Mouse (Mus musculus) cerebellum, adult 11 months (tissue): ENCODE results near the gene Arfgap2.
A peak's percentile ranks its signal among the peaks of the same experiment; 100 is the strongest.

Experiments used
- DNase-seq: peaks from one replicate; pipeline ENCODE4 v3.0.0; 2022

Gene Arfgap2

GRCm38 (mm10) chr2:91263692-91264660 is 798 bp upstream of the Arfgap2 start:
- no peak for DNase-seq

GRCm38 (mm10) chr2:91268042-91268441 is 3.3 kb downstream of the Arfgap2 start:
- DNase-seq, result no peak

GRCm38 (mm10) chr2:91268706-91269105 is 3.9 kb downstream of the Arfgap2 start:
- no peak for DNase-seq

DNA sequence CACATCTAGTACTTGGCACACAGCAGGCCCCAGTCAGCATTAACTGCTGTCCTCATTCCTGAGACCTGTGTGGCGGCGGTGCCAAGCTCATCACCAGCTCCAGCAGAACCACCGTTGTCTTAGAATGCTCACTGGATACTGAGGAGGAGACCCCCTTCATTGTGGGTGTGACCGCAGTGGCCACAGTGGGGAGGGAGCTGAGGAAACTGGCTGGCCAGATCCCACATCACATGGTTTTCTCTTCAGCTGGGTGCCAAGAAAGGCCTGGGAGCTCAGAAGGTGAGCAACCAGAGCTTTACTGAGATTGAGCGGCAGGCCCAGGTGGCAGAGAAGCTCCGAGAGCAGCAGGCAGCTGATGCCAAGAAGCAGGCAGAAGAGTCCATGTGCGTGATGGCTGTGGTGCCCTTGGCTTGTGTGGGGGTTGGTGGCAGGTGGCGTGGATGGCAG is 4.9 kb downstream of the Arfgap2 start:
- peak; percentile 66 for DNase-seq

GRCm38 (mm10) chr2:91278749-91279371 is 14.1 kb downstream of the Arfgap2 start:
- no peak for DNase-seq

- no peak for DNase-seq
Measured at GRCm38 (mm10) chr2:91279372-91279755, 14.6 kb downstream of the Arfgap2 start.

GRCm38 (mm10) chr2:91281366-91281765 is 16.6 kb downstream of the Arfgap2 start:
- DNase-seq, result no peak

GRCm38 (mm10) chr2:91283972-91284371 is 19.2 kb downstream of the Arfgap2 start:
- DNase-seq, result no peak

DNA sequence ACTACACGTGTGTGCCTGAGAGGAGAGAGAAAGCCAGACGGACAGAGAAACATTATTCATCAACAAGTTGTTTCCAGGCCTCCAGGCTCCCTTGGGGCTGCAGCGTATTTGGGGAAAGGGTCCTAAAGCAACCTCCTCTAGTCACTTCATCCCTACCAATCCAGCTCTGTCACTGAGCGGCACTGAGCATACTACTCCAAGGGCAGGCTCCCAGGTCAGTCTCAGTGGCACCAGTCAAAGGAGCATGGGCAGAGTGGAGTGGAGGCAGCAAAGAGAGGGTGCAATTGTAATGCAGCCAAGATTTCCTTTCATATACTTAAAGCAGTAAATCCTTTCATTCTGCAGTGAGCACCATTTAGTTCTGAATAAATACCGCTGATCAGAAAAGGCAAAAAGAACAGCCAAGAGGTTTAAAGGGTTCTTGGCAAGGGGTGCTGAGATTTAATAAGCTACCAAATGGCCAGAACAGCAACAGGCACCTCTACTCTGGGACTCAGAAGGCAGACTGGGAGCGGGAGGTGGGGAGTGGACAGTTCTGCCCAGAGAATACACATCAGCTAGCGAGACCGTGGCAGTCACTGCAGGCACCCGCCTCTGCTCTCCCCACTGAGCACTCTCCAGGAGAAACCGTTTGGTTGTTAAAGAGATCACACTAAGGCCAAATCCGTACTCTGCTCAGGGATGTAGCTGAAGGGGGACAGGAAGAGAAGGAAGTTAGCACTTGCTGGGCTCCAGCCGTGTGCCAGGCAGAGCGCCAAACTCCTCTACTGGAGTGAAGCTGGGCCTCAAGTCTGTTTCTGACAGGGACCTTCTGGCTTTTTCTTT is 19.8 kb downstream of the Arfgap2 start:
- DNase-seq, result peak; percentile 75

DNA sequence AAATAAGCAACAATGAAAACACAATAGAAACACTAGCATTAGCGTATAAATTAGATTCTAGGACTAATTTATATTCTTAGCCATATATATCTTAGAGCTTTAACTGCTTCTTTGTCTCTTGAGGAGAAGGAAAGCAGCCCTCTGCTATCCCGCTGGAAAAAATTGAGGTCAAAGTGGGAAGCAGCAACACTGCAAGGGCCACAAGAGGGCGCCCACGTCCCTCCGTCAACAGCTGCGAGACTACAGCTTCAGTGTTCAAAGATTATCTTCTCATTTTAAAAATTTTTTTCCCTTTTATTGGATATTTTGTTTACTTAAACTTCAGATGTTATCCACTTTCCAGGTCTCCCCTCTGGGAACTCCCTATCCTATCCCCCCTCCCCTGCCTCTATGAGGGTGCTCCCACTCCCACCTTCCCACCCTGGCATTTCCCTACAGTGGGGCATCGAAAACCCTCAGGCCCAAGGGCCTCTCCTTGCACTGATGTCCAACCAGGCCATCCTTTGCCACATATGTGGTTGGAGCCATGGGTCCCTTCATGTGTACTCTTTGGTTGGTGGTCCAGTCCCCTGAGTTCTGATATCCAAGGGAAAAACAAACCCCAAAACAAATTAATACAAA is 21.2 kb downstream of the Arfgap2 start:
- DNase-seq, result peak; percentile 79

GRCm38 (mm10) chr2:91287563-91287962 is 22.8 kb downstream of the Arfgap2 start:
- no peak for DNase-seq

- DNase-seq, result no peak
Measured at GRCm38 (mm10) chr2:91291197-91292007, 26.6 kb downstream of the Arfgap2 start.

DNA sequence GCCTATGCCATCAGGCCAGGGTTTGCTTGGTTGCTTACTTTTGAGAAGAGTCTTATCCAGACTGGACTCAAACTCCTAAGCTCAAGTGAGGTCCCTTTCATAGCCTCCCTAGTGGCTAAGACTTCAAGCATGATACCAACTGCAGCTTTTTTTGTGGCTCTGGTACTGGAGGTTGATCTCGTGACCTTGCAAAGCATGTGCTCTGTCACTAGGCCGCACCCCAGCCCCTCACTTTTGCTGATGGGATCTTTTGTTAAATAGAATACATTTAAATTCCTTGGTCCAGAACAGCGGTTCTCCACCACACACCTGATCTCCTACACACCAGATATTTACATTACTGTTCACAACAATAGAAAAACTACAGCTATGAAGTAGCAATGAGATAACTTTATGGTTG is 29.5 kb downstream of the Arfgap2 start:
- no peak for DNase-seq

DNA sequence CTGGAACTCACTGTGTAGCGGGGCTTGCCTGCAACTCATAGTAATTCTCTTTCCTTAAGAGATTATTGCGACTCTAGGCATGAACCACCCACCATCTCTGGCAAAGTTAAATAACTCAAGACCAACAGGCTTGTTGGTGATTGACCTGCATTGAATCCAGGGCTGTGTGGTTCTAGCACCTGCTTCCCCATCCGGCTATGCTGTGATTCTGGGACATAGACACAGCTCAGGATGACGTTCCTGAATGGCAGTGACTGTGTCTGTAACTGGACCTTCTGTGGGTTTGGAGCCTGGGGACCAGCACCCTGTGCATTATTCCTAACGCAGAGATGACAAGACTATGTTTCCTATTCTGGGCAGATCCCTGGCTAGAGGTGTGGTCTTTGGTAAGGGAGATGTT is 31.1 kb downstream of the Arfgap2 start:
- DNase-seq, result no peak

DNA sequence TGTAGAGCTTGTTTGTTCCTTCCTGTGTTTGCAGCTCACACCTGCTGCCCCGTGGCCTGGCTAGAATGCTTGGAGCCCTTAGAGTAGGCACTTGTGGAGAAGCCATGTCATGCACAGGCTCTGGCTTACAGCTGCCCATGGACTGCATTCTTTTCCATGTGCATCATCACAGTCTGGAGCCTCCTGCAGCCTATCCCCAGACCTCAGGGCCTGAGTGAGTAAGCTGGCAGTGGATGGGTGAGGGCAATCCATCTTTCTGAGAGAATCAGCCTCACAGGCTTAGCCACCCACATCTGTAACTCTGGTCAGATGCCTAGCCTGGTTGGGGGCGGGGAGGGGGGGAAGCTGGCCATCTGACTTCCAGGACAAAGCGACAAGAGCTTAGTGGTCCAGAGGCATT is 34.4 kb downstream of the Arfgap2 start:
- DNase-seq, result no peak

DNA sequence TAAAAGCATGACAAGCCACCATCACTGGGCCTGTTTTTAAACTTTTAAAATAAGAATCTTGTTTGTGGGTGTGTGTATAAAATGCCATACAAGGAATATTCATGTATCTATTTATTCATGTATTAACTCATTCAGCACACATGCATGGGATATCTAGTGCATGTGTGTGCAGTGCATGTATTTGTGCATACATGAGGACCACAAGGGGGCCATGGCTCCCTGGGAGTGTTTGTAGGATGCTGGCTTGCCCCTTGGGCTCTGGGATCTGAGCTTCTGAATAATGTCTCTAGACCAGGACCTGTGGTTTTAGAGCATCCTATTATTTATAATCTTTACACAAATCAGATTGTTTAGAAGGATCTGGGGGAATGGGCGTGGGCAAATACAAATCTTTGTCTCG is 36.0 kb downstream of the Arfgap2 start:
- DNase-seq, result no peak

DNA sequence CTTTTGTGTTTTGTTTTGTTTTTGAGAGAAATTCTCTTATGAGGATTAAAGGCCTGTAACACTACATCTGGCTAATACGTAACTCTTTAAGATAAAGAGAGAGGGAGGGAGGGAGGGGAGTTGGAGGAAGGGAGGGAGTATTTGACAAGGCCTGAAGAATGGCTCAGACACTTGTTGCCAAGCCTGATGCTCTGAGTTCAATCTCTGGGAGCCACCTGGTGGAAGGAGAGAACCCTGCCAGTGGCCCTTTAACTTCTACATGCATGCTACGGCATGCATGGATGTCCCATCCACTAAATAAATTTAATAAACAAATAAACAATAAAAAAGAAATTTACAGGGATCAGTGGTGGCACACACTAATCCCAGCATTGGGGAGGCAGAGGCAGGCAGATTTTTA is 37.1 kb downstream of the Arfgap2 start:
- no peak for DNase-seq

DNA sequence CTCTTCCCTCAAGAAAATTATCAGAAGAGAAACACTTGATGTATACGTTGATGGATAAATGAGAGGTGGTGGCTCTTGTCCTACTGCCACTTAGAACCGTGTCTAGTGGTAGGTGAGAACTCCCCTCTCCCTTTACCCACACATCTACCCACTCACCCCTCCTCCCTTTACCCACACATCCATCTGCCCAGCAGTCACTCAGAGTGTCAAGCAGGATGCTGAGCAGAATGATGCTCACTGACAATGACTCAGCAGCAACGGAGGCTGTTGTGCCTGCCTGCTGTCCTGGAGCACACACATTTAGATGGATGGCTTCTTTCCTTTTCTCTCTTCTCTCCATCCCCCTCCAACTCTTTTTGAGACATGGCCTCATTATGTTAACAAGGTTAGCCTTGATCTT is 38.1 kb downstream of the Arfgap2 start:
- no peak for DNase-seq

DNA sequence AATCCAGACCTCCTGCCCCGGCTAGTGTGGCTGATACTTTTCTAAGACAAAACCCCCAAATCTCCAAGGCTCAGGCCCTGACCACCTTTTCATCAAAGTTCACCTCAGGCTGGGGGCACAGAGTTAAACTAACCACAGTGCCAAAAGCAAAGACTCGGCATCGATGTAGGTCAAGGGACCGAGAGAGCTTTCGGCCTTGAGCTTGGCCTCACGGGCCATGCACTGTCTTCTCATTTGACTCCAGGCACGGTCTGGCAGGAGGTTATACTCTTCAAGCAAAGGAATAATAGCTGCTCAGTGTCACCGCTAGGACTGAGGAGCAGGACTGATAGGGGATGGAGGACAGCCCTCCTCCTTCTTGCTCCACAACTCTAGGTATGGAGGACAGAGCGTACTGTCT is 41.2 kb downstream of the Arfgap2 start:
- DNase-seq, result no peak

DNA sequence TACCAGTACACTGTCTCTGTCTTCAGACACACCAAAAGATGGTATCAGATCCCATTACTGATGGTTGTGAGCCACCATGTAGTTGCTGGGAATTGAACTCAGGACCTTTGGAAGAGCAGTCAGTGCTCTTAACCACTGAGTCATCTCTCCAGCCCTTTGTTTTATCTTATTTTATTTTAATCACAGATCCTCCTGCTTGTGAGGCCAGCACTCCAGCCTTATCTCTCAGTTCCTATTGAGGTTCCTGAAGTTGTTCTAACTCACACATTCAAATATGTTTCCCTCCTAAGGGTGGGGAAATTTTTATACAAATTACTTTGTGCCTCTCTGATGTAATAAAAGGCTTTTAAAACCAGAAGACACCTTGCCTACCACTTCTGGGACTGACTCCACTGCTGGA is 41.8 kb downstream of the Arfgap2 start:
- no peak for DNase-seq

DNA sequence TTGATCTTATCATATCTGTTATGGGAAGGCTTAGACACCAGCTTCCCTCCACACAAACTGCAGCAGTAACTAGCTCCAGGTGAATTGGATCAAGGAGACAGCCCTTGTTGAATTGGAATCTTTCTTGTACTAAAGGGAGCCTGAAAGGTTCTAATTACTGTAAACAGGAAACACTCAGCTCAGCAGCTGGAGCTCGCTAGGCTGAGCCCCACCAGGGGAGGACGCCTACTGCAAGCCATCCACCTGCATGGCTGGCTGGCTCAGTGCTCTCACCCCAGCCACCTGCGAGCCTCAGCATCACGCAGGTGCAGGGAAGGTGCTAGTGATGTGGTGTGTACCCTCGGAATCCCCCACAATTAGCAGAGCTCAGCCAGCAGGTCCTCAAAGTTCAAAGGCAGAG is 43.9 kb downstream of the Arfgap2 start:
- no peak for DNase-seq

DNA sequence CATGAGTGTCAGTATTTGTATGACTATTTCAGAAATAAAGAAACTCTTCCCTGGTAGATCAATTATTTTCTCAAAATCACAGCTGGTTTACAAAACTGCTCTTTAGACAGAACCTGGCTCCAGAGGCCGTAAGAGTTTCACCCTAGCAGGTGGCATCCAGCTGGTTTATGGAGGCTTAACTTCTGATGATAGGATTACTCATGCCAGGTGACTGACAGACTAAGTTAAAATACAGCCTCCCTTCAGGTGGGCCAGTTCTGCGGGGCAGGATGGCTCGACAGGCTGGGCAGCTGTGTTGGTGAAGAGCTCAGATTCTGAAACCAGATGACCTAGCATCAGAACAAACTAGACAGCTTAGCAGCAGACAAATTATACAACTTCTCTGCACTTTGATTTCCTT is 44.8 kb downstream of the Arfgap2 start:
- DNase-seq, result no peak
